Mouse (Mus musculus) adrenal gland, postnatal 36 days (tissue): ENCODE results near the gene Lbhd1. TPM values are rescaled to one million over a fixed set of nuclear protein-coding genes. Genes with fewer than 3 reads are reported as not detected.
"Not testable (repeated sequence)": the region's sequence is repeated elsewhere in the genome, so short reads cannot be mapped to it uniquely, and the experiment has no call there.

Experiments
- DNase-seq, 2 experiments: peaks; one replicate each; pipeline ENCODE4 v3.0.0; 2021; ENCODE audit warnings: mixed read lengths in 1 of 2
- long read RNA-seq, 2 experiments: library from polyadenylated mRNA; stranded (forward); transcript quantifications; one replicate each; pipeline ENCODE4 v2.0.0; 2021; ENCODE audit warnings: borderline sequencing depth in 2 of 2
- total RNA-seq, 2 experiments: library from RNA; stranded (reverse); gene quantifications; 2 replicates each; pipeline ENCODE4 v1.2.3; 2021

Gene Lbhd1
- total RNA-seq, result 10 to 100 TPM in 1 of 2 experiments, 1 to 10 TPM in 1; 5.3 to 17.6 TPM
- long read RNA-seq, experiment 1, result 0 reads
- long read RNA-seq, experiment 2, result 0 reads

- no peak for DNase-seq
These were observed at the start of gene Lbhd1, which contains the start of gene Gm49403 for GRCm38 (mm10) chr19:8883616-8884015. Lbhd1 (plus strand) TSS chr19:8883732. Gm49403 (plus strand) TSS chr19:8883930.

GRCm38 (mm10) chr19:8836327-8836726, 47.2 kb upstream of the Lbhd1 start:
- DNase-seq, result not testable (repeated sequence)

- peak; percentile 81 to 86 for DNase-seq
These were observed 46.2 kb upstream of the Lbhd1 start, which contains the start of gene Bscl2 for GRCm38 (mm10) chr19:8837251-8837791. Bscl2 (plus strand) TSS chr19:8837467.

GRCm38 (mm10) chr19:8838041-8838730, 45.3 kb upstream of the Lbhd1 start:
- DNase-seq, result peak in 1 of 2 experiments; percentile 57

GRCm38 (mm10) chr19:8839103-8839907, 44.2 kb upstream of the Lbhd1 start, which contains the start of gene Gng3:
Gng3 (minus strand) TSS chr19:8839194.
- DNase-seq, result no peak

GRCm38 (mm10) chr19:8839908-8840791, 43.4 kb upstream of the Lbhd1 start:
- peak; percentile 87 to 89 for DNase-seq

- no peak for DNase-seq
These were observed 42.5 kb upstream of the Lbhd1 start for GRCm38 (mm10) chr19:8841012-8841411.

GRCm38 (mm10) chr19:8842961-8843360, 40.6 kb upstream of the Lbhd1 start:
- DNase-seq, result peak in 1 of 2 experiments; percentile 30

GRCm38 (mm10) chr19:8844371-8845129, 39.0 kb upstream of the Lbhd1 start:
- DNase-seq, result peak; percentile 78 to 89

GRCm38 (mm10) chr19:8848356-8848755, 35.2 kb upstream of the Lbhd1 start:
- no peak for DNase-seq

- DNase-seq, result peak; percentile 58 to 64
These were observed 33.1 kb upstream of the Lbhd1 start, which contains the start of gene Lrrn4cl for GRCm38 (mm10) chr19:8850402-8850901. Lrrn4cl (plus strand) TSS chr19:8850768.

- DNase-seq, result no peak
These were observed 31.9 kb upstream of the Lbhd1 start for GRCm38 (mm10) chr19:8851639-8852038.

- peak in 1 of 2 experiments; percentile 41 for DNase-seq
These were observed 31.1 kb upstream of the Lbhd1 start for GRCm38 (mm10) chr19:8852236-8852928.

- DNase-seq, result no peak
These were observed 30.4 kb upstream of the Lbhd1 start for GRCm38 (mm10) chr19:8853117-8853516.

- peak; percentile 73 to 82 for DNase-seq
These were observed 25.8 kb upstream of the Lbhd1 start for GRCm38 (mm10) chr19:8857689-8858088.

- no peak for DNase-seq
These were observed 24.5 kb upstream of the Lbhd1 start for GRCm38 (mm10) chr19:8859018-8859417.

GRCm38 (mm10) chr19:8864265-8864664, 19.3 kb upstream of the Lbhd1 start:
- DNase-seq, result no peak

- DNase-seq, result not testable (repeated sequence)
These were observed 13.2 kb upstream of the Lbhd1 start for GRCm38 (mm10) chr19:8870381-8870780.

GRCm38 (mm10) chr19:8870838-8871237, 12.7 kb upstream of the Lbhd1 start:
- peak in 1 of 2 experiments; percentile 19 for DNase-seq
